Mouse (Mus musculus): ENCODE data around the gene Lce1c. TPM values are rescaled to one million over a fixed set of nuclear protein-coding genes. Genes with fewer than 3 reads are reported as not detected.
"Not testable (repeated sequence)": the region's sequence is repeated elsewhere in the genome, so short reads cannot be mapped to it uniquely, and the experiment has no call there.

The Lce1c gene
- polyA plus RNA-seq (2016; fragmentation: Nextera tagmentation; extraction: Ambion mirVana) = not detected in 2 replicates

DNA sequence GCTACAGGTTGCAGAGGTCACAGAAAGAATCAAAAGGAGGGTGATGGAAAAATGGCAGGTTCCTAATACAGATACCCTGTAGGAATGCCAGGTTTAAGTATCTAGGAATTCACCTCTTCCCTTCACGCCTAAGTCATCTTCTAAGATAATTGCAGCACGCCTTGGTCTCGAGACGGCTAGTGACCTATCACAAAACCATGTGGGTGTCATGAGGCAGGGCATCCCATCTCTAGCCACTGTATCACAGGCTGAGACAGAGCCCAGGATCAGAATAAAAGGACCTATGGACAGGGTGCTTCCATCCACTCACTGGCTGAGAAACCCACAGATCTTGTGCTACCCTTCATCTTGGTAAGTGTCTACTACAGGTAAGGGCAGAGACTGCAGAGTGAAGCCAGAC lies at the start of gene Lce1c:
Lce1c (plus strand) TSS at position 301 of the 400 bp plus-strand sequence.
- Histone ChIP-seq H3K27ac (ENCODE audit: poor library complexity, severe bottlenecking) (no peak within 1 kb of the TSS), H3K9me3 (replicated peaks) (no peaks in the 10 kb centered on the region), H3K27me3 (replicated peaks) (no peaks in the 10 kb centered on the region), H3K4me3 (no peak within 1 kb of the TSS), H3K4me2 (no peak within 1 kb of the TSS), H3K36me3 (no peaks in the 10 kb centered on the region), H3K4me1 (replicated peaks) (no peaks in the 10 kb centered on the region), H3K9ac (no peak within 1 kb of the TSS)
- no peak for ATAC-seq (ENCODE audit: insufficient number of reproducible peaks, low FRiP score)
- 81% methylated on average over 4 of the region's 4 CpGs for WGBS

- no peak overlapping the region for H3K4me3 ChIP-seq
- ATAC-seq (ENCODE audit: insufficient number of reproducible peaks, low FRiP score) = no peak
- no peak overlapping the region for H3K27ac ChIP-seq (ENCODE audit: poor library complexity, severe bottlenecking)
- no peaks in the 10 kb centered on the region for H3K9me3 ChIP-seq (replicated peaks)
- H3K36me3 ChIP-seq = no peaks in the 10 kb centered on the region
- WGBS = 47% methylated on average over 1 of the region's 1 CpGs
- H3K9ac ChIP-seq = no peak overlapping the region
- H3K4me1 ChIP-seq (replicated peaks) = no peaks in the 10 kb centered on the region
- no peaks in the 10 kb centered on the region for H3K27me3 ChIP-seq (replicated peaks)
- H3K4me2 ChIP-seq = no peak overlapping the region
These were observed 41.0 kb upstream of the Lce1c start for GRCm38 (mm10) chr3:92637745-92638652.

GRCm38 (mm10) chr3:92638653-92638991 lies 40.4 kb upstream of the Lce1c start:
- H3K27ac ChIP-seq (ENCODE audit: poor library complexity, severe bottlenecking) = no peak overlapping the region
- H3K9me3 ChIP-seq (replicated peaks) = no peaks in the 10 kb centered on the region
- no peak overlapping the region for H3K4me3 ChIP-seq
- H3K9ac ChIP-seq = no peak overlapping the region
- no peaks in the 10 kb centered on the region for H3K27me3 ChIP-seq (replicated peaks)
- WGBS = 78% methylated on average over 3 of the region's 3 CpGs
- no peaks in the 10 kb centered on the region for H3K4me1 ChIP-seq (replicated peaks)
- H3K4me2 ChIP-seq = no peak overlapping the region
- H3K36me3 ChIP-seq = no peaks in the 10 kb centered on the region
- ATAC-seq (ENCODE audit: insufficient number of reproducible peaks, low FRiP score) = no peak

DNA sequence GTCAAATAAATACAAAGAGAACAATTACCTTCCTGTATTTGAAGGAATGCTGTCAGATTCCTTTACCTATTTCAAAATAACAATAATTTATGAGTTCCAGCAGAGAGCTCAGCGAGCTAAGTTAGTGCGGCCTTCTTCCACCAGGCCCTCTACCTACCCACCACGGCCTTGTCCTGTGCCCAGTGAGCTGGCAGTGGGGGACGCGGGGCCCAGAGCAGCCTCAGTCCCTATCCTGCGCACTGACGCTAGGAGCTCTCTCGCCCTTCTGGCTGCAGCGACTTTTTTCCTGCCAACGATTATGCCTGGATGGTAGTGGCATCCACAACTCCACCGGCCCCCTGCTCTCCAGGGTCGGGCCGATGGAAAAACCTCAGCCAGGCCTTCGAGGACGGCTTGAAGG lies 39.2 kb upstream of the Lce1c start:
- ATAC-seq (ENCODE audit: insufficient number of reproducible peaks, low FRiP score) = no peak
- Histone ChIP-seq H3K9me3 (replicated peaks) (no peaks in the 10 kb centered on the region), H3K4me2 (no peak overlapping the region), H3K27me3 (replicated peaks) (no peaks in the 10 kb centered on the region), H3K36me3 (no peaks in the 10 kb centered on the region), H3K27ac (ENCODE audit: poor library complexity, severe bottlenecking) (no peak overlapping the region), H3K4me3 (no peak overlapping the region), H3K9ac (no peak overlapping the region), H3K4me1 (replicated peaks) (no peaks in the 10 kb centered on the region)
- 88% methylated on average over 15 of the region's 15 CpGs for WGBS

- Histone ChIP-seq H3K4me1 (replicated peaks) (no peaks in the 10 kb centered on the region), H3K9me3 (replicated peaks) (no peaks in the 10 kb centered on the region), H3K4me3 (no peak within 1 kb of the TSS), H3K9ac (no peak within 1 kb of the TSS), H3K4me2 (no peak within 1 kb of the TSS), H3K27me3 (replicated peaks) (no peaks in the 10 kb centered on the region), H3K36me3 (no peaks in the 10 kb centered on the region), H3K27ac (ENCODE audit: poor library complexity, severe bottlenecking) (no peak within 1 kb of the TSS)
- no peak for ATAC-seq (ENCODE audit: insufficient number of reproducible peaks, low FRiP score)
- 70% methylated on average over 1 of the region's 1 CpGs for WGBS
These were observed 30.8 kb upstream of the Lce1c start, which contains the start of gene Lce1a1 for GRCm38 (mm10) chr3:92648207-92648606. TSS of gene Lce1a1 (minus strand) at chr3:92648307.

GRCm38 (mm10) chr3:92656826-92657225 lies 22.2 kb upstream of the Lce1c start, which contains the start of gene Lce1b:
TSS of gene Lce1b (minus strand) at chr3:92656926.
- Histone ChIP-seq H3K4me3 (no peak within 1 kb of the TSS), H3K4me1 (replicated peaks) (no peaks in the 10 kb centered on the region), H3K27ac (ENCODE audit: poor library complexity, severe bottlenecking) (no peak within 1 kb of the TSS), H3K36me3 (no peaks in the 10 kb centered on the region), H3K9me3 (replicated peaks) (no peaks in the 10 kb centered on the region), H3K4me2 (no peak within 1 kb of the TSS), H3K9ac (no peak within 1 kb of the TSS), H3K27me3 (replicated peaks) (no peaks in the 10 kb centered on the region)
- no peak for ATAC-seq (ENCODE audit: insufficient number of reproducible peaks, low FRiP score)

GRCm38 (mm10) chr3:92670215-92670614 lies 8.8 kb upstream of the Lce1c start, which contains the start of gene Lce1a2:
TSS of gene Lce1a2 (minus strand) at chr3:92670315.
- Histone ChIP-seq H3K27me3 (replicated peaks) (no peaks in the 10 kb centered on the region), H3K9ac (no peak within 1 kb of the TSS), H3K4me2 (no peak within 1 kb of the TSS), H3K4me1 (replicated peaks) (no peaks in the 10 kb centered on the region), H3K9me3 (replicated peaks) (no peaks in the 10 kb centered on the region), H3K4me3 (no peak within 1 kb of the TSS), H3K36me3 (no peaks in the 10 kb centered on the region), H3K27ac (ENCODE audit: poor library complexity, severe bottlenecking) (no peak within 1 kb of the TSS)
- ATAC-seq (ENCODE audit: insufficient number of reproducible peaks, low FRiP score) = no peak

DNA sequence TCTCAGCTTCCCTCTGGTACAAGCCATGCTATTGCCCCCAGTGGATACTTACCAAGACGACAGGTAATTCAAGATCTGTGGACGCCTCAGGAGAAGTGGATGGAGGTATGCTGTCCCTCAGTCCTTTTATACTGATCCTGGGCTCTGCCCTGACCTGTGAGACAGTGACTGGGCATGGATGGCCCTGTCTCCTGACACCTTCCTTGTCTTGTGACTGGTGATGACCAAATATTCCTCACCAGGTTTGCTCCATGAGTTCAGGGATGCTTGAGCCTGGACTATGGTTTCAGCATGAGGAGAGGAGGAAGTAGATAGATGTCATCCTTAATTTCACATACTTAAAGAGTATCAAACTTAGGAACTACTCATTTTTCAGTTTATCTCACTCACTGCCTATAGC lies 8.1 kb downstream of the Lce1c start, which contains the start of gene Lce1d:
Lce1d (minus strand) TSS at position 101 of the 400 bp plus-strand sequence.
- Histone ChIP-seq H3K9me3 (replicated peaks) (no peaks in the 10 kb centered on the region), H3K4me1 (replicated peaks) (no peaks in the 10 kb centered on the region), H3K4me3 (no peak within 1 kb of the TSS), H3K27me3 (replicated peaks) (no peaks in the 10 kb centered on the region), H3K4me2 (no peak within 1 kb of the TSS), H3K9ac (no peak within 1 kb of the TSS), H3K36me3 (no peaks in the 10 kb centered on the region), H3K27ac (ENCODE audit: poor library complexity, severe bottlenecking) (no peak within 1 kb of the TSS)
- ATAC-seq (ENCODE audit: insufficient number of reproducible peaks, low FRiP score) = no peak
- WGBS = 61% methylated on average over 2 of the region's 2 CpGs

- 58% methylated on average over 16 of the region's 16 CpGs for WGBS
- not testable (repeated sequence) for H3K4me1 ChIP-seq (replicated peaks); H3K27ac ChIP-seq (ENCODE audit: poor library complexity, severe bottlenecking); H3K9me3 ChIP-seq (replicated peaks); ATAC-seq (ENCODE audit: insufficient number of reproducible peaks, low FRiP score); H3K27me3 ChIP-seq (replicated peaks); H3K36me3 ChIP-seq; H3K9ac ChIP-seq; H3K4me3 ChIP-seq
- peak overlapping the region; percentile 16; the same call in 1 of the 2 replicates for H3K4me2 ChIP-seq
These were observed 10.1 kb downstream of the Lce1c start for GRCm38 (mm10) chr3:92689154-92689553.

DNA sequence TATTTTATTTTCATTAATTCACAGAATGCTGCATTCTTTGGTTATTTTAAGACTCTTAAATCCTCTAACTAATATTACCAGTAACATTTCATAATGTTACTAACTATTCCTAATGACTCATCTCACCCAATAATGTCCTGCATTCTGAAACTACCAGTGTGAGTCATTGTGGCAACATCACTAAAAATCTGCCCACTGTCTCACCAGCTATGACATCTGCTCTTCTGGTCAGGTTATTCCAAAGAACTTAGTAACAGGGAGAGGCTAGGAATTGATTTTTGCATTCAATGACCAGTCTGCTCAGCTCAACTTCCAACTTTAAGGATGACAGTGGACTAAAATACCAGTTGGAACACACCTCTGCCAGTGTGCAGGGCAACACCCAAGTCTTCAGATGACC lies 12.6 kb downstream of the Lce1c start:
- Histone ChIP-seq H3K9ac (no peak overlapping the region), H3K27me3 (replicated peaks) (no peaks in the 10 kb centered on the region), H3K27ac (ENCODE audit: poor library complexity, severe bottlenecking) (no peak overlapping the region), H3K36me3 (no peaks in the 10 kb centered on the region), H3K4me1 (replicated peaks) (no peaks in the 10 kb centered on the region), H3K9me3 (replicated peaks) (no peaks in the 10 kb centered on the region), H3K4me3 (no peak overlapping the region), H3K4me2 (no peak overlapping the region)
- ATAC-seq (ENCODE audit: insufficient number of reproducible peaks, low FRiP score) = no peak

DNA sequence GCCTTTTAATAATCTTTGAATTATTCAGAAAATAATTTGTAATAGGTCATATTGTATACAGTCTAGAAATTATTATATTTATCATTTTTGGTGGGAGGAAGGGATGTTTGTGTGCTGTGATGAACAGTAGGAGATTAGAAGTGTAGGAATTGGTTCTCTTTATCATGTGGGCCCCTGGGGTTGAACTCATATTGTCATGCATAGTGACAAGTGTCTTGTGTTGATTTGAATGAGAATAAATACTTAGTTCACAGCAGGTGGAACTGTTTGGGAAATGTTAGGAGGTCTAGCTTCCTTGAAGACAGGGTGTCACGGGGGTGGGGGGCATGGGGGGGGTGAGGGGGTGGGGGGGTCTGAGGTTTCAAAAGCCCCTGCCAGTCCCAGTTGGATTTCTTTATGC lies 15.6 kb downstream of the Lce1c start:
- H3K4me1 ChIP-seq (replicated peaks) = no peaks in the 10 kb centered on the region
- H3K27me3 ChIP-seq (replicated peaks) = no peaks in the 10 kb centered on the region
- H3K27ac ChIP-seq (ENCODE audit: poor library complexity, severe bottlenecking) = no peak overlapping the region
- H3K9ac ChIP-seq = no peak overlapping the region
- no peak overlapping the region for H3K4me2 ChIP-seq
- 14% methylated on average over 1 of the region's 1 CpGs for WGBS
- no peak overlapping the region for H3K4me3 ChIP-seq
- no peaks in the 10 kb centered on the region for H3K36me3 ChIP-seq
- ATAC-seq (ENCODE audit: insufficient number of reproducible peaks, low FRiP score) = no peak
- no peaks in the 10 kb centered on the region for H3K9me3 ChIP-seq (replicated peaks)

- H3K4me1 ChIP-seq (replicated peaks) = no peaks in the 10 kb centered on the region
- H3K27ac ChIP-seq (ENCODE audit: poor library complexity, severe bottlenecking) = no peak within 1 kb of the TSS
- 73% methylated on average over 2 of the region's 2 CpGs for WGBS
- H3K36me3 ChIP-seq = no peaks in the 10 kb centered on the region
- ATAC-seq (ENCODE audit: insufficient number of reproducible peaks, low FRiP score) = no peak
- H3K4me2 ChIP-seq = no peak within 1 kb of the TSS
- no peak within 1 kb of the TSS for H3K9ac ChIP-seq
- no peaks in the 10 kb centered on the region for H3K27me3 ChIP-seq (replicated peaks)
- H3K9me3 ChIP-seq (replicated peaks) = no peaks in the 10 kb centered on the region
- H3K4me3 ChIP-seq = no peak within 1 kb of the TSS
These were observed 29.9 kb downstream of the Lce1c start, which contains the start of gene Lce1e for GRCm38 (mm10) chr3:92708974-92709373. TSS of gene Lce1e (minus strand) at chr3:92709074.
